ENCODE assay signal across 7 mouse cellular contexts in the genomic region with DNA sequence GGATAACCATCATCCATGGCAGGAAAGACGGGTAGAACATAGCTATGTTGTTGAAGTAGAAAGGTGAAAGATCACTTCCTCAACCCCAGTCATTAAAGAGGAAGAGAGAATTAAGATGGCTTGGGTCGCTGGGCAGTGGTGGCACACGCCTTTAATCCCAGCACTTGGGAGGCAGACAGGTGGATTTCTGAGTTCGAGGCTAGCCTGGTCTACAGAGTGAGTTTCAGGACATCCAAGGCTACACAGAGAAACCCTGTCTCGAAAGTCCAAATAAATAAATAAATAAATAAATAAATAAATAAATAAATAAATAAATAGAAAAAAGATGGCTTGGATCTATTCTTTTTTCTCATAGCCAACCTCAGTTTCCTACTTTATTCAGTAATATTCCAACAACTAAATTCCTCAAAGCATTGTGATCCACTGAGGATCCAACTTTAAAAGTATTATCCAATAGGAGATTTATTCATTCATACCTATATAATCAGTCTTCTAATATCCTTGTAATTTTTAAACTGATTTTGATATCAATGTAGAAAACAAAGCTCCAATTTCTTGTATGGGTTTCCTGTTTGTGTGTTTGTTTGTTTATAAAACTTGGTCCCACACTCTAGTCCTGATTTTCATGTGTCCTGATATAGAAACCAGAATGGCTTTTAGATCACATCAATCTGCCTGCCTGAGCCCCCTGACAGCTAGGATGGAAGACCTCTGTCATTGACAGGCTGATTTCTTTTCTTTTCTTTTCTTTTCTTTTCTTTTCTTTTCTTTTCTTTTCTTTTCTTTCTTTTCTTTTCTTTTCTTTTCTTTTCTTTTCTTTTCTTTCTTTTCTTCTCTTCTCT. TPM values are rescaled to one million over a fixed set of nuclear protein-coding genes. Genes with fewer than 3 reads are reported as not detected.
"Had no signal": no experiment of that assay in that cellular context is flagged by ENCODE, and none has a peak within 500 bp of the region (broad histone marks: within the 10 kb centered on the region; RNA-seq: fewer than 3 reads in every experiment).

No protein-coding gene starts in this region.

RNA-seq across cellular contexts. Expression of gene Zfp982, which starts 6.8 kb away (rescaled TPM):
- polyA plus RNA-seq: small intestine, adult 2 months; spleen, adult 2 months had no signal

RNA-seq across cellular contexts. Expression of gene Gm16503, which starts 41.0 kb away (rescaled TPM):
- polyA plus RNA-seq: liver, adult 2 months; macrophage; myocyte; small intestine, adult 2 months; spleen, adult 2 months had no signal

RNA-seq across cellular contexts. Expression of gene Zfp985, which starts 54.1 kb away (rescaled TPM):
- polyA plus RNA-seq: kidney, adult 2 months; liver, adult 2 months; macrophage; small intestine, adult 2 months; spleen, adult 2 months; testis, adult 2 months had no signal
